Mouse (Mus musculus) small intestine, adult 2 months (tissue): ENCODE measurements around the gene Cnnm1. TPM values are rescaled to one million over a fixed set of nuclear protein-coding genes. Genes with fewer than 3 reads are reported as not detected.

ENCODE experiments used
- H3K27ac ChIP-seq: fragments of 200-500 bp; 2 replicates; pipeline ENCODE4 v1.5.1; 2012; ENCODE audit warnings: low read depth, low read length, control low read depth, inconsistent platforms; ENCODE audit not compliant: insufficient read depth
- H3K27me3 ChIP-seq: fragments of 200-500 bp; 2 replicates; pipeline ENCODE4 v1.6.1; 2012; ENCODE audit warnings: mild to moderate bottlenecking, moderate library complexity, low read length, inconsistent platforms; ENCODE audit not compliant: control insufficient read depth, insufficient read depth
- H3K36me3 ChIP-seq: fragments of 200-500 bp; 2 replicates; pipeline ENCODE4 v1.6.1; 2012; ENCODE audit warnings: mild to moderate bottlenecking, low read length, control low read depth, inconsistent platforms; ENCODE audit not compliant: control insufficient read depth, insufficient read depth
- H3K4me1 ChIP-seq: fragments of 200-500 bp; 2 replicates; pipeline ENCODE4 v1.6.1; 2012; ENCODE audit warnings: low read length, inconsistent platforms, mixed read lengths; ENCODE audit not compliant: control insufficient read depth, insufficient read depth, insufficient read length
- H3K4me3 ChIP-seq: fragments of 200-500 bp; 2 replicates; pipeline ENCODE4 v1.5.1; 2012; ENCODE audit warnings: low read depth, mild to moderate bottlenecking, control low read depth, inconsistent platforms, low read length, moderate library complexity
- CTCF ChIP-seq: fragments of 200-500 bp; IDR thresholded peaks from 2 replicates; pipeline ENCODE4 v1.5.1; 2012; ENCODE audit warnings: low read depth, mild to moderate bottlenecking, control low read depth, inconsistent platforms, low read length, moderate library complexity, mixed read lengths; ENCODE audit not compliant: insufficient replicate concordance, insufficient read length; ENCODE audit errors: extremely low read depth
- POLR2A ChIP-seq: fragments of 200-500 bp; IDR thresholded peaks from 2 replicates; pipeline ENCODE4 v1.6.1; 2012; ENCODE audit warnings: low read depth, mild to moderate bottlenecking, control low read depth, inconsistent platforms, low read length, moderate library complexity
- WGBS: fragments of 180-500 bp; shearing (Covaris S2); methylation state at CpG from one replicate; pipeline ENCODE4 v1.1.7; 2018; 5-methylcytosine and 5-hydroxymethylcytosine counted together
- polyA plus RNA-seq: library from polyadenylated mRNA; depleted of rRNA; stranded (reverse); fragments of >200 nt; gene quantifications from 2 replicates; pipeline ENCODE4 v1.2.3, GENCODE M21; 2012; rRNA removed

Gene Cnnm1
- 0.55 and 0.69 TPM in 2 replicates for polyA plus RNA-seq

GRCm38 (mm10) chr19:43440112-43440737 lies at the start of gene Cnnm1:
Gene Cnnm1, plus strand, starts transcription at chr19:43440436.
- Histone ChIP-seq H3K4me3 (peak within 1 kb of the TSS; percentile 59), H3K36me3 (no peaks in the 10 kb centered on the region), H3K4me1 (peaks cover 7% of the 10 kb centered on the region), H3K27me3 (peaks cover 19% of the 10 kb centered on the region), H3K27ac (no peak within 1 kb of the TSS)
- 1% methylated on average over 51 of the region's 51 CpGs for WGBS
- TF ChIP-seq CTCF (no peak), POLR2A (no peak)

DNA sequence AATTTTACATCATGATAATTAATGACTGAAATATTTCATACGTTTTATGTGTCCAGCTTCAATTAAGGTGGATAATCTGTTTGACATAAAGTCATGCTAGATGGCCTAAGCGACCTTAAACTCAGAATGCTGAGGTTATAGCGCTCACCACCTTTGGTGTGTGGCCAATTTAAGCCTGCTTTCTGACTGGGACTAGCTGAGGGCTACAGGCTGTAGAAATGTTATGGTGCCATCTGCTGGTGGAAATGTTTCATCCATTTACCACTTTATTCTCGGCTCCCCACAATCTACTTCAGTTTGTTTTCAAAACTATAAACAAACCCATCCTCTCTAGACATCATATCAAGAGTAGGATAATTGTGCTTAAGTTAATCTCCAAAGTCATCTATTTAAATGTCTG lies 43.9 kb upstream of the Cnnm1 start:
- TF ChIP-seq CTCF (peak; percentile 33; the same call in 1 of the 2 replicates), POLR2A (no peak)
- Histone ChIP-seq H3K4me1 (no peaks in the 10 kb centered on the region), H3K27me3 (no peaks in the 10 kb centered on the region), H3K27ac (no peak overlapping the region), H3K36me3 (no peaks in the 10 kb centered on the region), H3K4me3 (no peak overlapping the region)
- 5% methylated on average over 4 of the region's 4 CpGs for WGBS

DNA sequence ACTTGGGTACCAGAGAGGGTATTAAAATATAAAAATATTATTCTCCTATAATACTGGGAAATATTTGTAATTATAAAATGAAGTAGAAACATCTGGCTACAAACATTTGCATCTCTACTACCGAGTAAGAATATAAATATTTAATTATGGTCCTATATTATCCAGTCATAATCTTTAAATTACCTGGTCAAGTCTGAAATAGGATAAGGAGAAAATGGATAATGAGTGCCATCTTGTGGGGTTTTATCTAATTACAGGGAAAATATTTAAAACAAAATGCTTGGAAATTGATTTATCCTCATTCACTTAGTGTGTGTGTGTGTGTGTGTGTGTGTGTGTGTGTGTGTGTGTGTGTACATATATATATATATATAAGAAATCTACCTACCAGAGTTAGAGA lies 33.1 kb upstream of the Cnnm1 start:
- H3K36me3 ChIP-seq = no peaks in the 10 kb centered on the region
- 20% methylated on average over 1 of the region's 1 CpGs for WGBS
- no peak overlapping the region for H3K4me3 ChIP-seq
- no peak overlapping the region for H3K27ac ChIP-seq
- TF ChIP-seq CTCF (no peak), POLR2A (no peak)
- no peaks in the 10 kb centered on the region for H3K27me3 ChIP-seq
- H3K4me1 ChIP-seq = no peaks in the 10 kb centered on the region

GRCm38 (mm10) chr19:43415565-43415964 lies 24.7 kb upstream of the Cnnm1 start:
- Histone ChIP-seq H3K4me1 (no peaks in the 10 kb centered on the region), H3K4me3 (no peak overlapping the region), H3K27ac (no peak overlapping the region), H3K27me3 (no peaks in the 10 kb centered on the region), H3K36me3 (no peaks in the 10 kb centered on the region)
- TF ChIP-seq POLR2A (no peak), CTCF (no peak)
- WGBS = 64% methylated on average over 2 of the region's 2 CpGs

DNA sequence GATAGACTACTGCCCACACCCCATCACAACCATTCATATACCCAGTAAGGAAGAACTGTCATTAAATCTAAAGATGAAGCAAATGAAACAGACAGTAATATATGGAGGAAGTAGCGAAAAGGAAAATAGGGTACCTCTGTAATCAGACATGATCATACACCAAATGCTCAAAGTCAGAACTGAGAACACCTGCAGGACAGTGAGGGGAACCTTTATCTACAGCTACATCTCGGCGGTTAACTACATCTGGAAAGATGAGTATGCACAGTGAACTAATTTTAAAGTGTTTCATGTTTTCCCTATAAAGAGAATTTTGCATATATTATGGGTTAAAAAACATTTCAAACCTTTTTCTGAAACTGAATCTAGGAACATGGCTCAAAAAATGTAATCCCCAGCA lies 19.7 kb upstream of the Cnnm1 start:
- no peak overlapping the region for H3K27ac ChIP-seq
- 77% methylated on average over 3 of the region's 3 CpGs for WGBS
- H3K36me3 ChIP-seq = no peaks in the 10 kb centered on the region
- no peaks in the 10 kb centered on the region for H3K4me1 ChIP-seq
- no peaks in the 10 kb centered on the region for H3K27me3 ChIP-seq
- TF ChIP-seq POLR2A (no peak), CTCF (no peak)
- H3K4me3 ChIP-seq = no peak overlapping the region

DNA sequence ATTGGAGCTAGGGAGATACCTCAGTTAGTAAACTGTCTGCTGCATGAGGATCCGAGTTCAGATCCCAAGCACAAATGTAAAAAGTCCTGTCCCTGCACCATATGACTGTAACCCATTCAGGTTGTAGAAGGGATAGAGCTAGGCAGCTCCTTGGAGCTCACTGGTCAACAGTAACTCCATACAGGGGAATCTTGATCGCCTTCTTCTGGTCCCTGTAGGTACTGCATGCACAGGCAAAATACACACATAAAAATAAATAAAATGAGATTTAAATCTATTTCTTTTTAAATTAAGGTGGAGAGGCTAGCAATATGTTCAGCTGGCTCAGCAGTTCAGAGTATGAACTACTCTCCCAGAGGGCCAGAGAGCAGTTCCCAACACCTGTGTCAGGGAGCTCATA lies 16.2 kb upstream of the Cnnm1 start:
- Histone ChIP-seq H3K36me3 (no peaks in the 10 kb centered on the region), H3K27ac (no peak overlapping the region), H3K27me3 (no peaks in the 10 kb centered on the region), H3K4me1 (no peaks in the 10 kb centered on the region), H3K4me3 (no peak overlapping the region)
- no peak for TF ChIP-seq POLR2A
- no peak for TF ChIP-seq CTCF
- WGBS = 77% methylated on average over 2 of the region's 2 CpGs

GRCm38 (mm10) chr19:43427446-43428224 lies 12.6 kb upstream of the Cnnm1 start:
- Histone ChIP-seq H3K36me3 (no peaks in the 10 kb centered on the region), H3K27ac (no peak overlapping the region), H3K27me3 (no peaks in the 10 kb centered on the region), H3K4me3 (no peak overlapping the region), H3K4me1 (no peaks in the 10 kb centered on the region)
- WGBS = 87% methylated on average over 24 of the region's 24 CpGs
- no peak for TF ChIP-seq POLR2A
- TF ChIP-seq CTCF = no peak
